Mouse (Mus musculus) liver, embryonic 12.5 days (tissue): ENCODE measurements around the gene Cmtm3. TPM values are rescaled to one million over a fixed set of nuclear protein-coding genes. Genes with fewer than 3 reads are reported as not detected.
A peak's percentile ranks its signal among the peaks of the same experiment; 100 is the strongest.

ENCODE experiments used
- ATAC-seq: fragments of 200-750 bp; cut with Nextera tagmentation; 2 replicates; pipeline ENCODE4 v1.8.0; 2017; ENCODE audit warnings: moderate number of reproducible peaks, mild to moderate bottlenecking, moderate library complexity
- H3K27ac ChIP-seq: fragments of 300-500 bp; sonication (generic); 2 replicates; pipeline ENCODE4 v1.5.1; 2016; ENCODE audit warnings: mild to moderate bottlenecking
- H3K27me3 ChIP-seq: fragments of 300-500 bp; sonication (generic); replicated peaks from 2 replicates; pipeline ENCODE4 v1.6.1; 2016; ENCODE audit warnings: mild to moderate bottlenecking, moderate library complexity
- H3K36me3 ChIP-seq: fragments of 300-500 bp; sonication (generic); 2 replicates; pipeline ENCODE4 v1.6.1; 2016; ENCODE audit warnings: mild to moderate bottlenecking, moderate library complexity
- H3K4me1 ChIP-seq: fragments of 300-500 bp; sonication (generic); 2 replicates; pipeline ENCODE4 v1.6.1; 2016
- H3K4me2 ChIP-seq: fragments of 300-500 bp; sonication (generic); 2 replicates; pipeline ENCODE4 v1.6.1; 2016; ENCODE audit warnings: mild to moderate bottlenecking, moderate library complexity
- H3K4me3 ChIP-seq: fragments of 300-500 bp; sonication (generic); 2 replicates; pipeline ENCODE4 v1.5.1; 2016; ENCODE audit warnings: mild to moderate bottlenecking, moderate library complexity
- H3K9ac ChIP-seq: fragments of 300-500 bp; sonication (generic); 2 replicates; pipeline ENCODE4 v1.6.1; 2016; ENCODE audit warnings: mild to moderate bottlenecking, moderate library complexity
- H3K9me3 ChIP-seq: fragments of 300-500 bp; sonication (generic); replicated peaks from 2 replicates; pipeline ENCODE4 v1.6.1; 2016; ENCODE audit warnings: mild to moderate bottlenecking, moderate library complexity
- WGBS: fragments of 180-500 bp; shearing (Covaris S2); methylation state at CpG from one replicate; pipeline ENCODE4 v1.1.7; 2016; ENCODE audit not compliant: insufficient replicate concordance; 5-methylcytosine and 5-hydroxymethylcytosine counted together
- polyA plus RNA-seq: library from polyadenylated mRNA; unstranded; fragments of >200 nt; fragmentation: Nextera tagmentation; extraction: Ambion mirVana; gene quantifications from 2 replicates; pipeline ENCODE4 v1.2.1, GENCODE M21; 2016

Gene Cmtm3
- polyA plus RNA-seq, 1 experiment from 2014 or later, result 34.5 TPM

DNA sequence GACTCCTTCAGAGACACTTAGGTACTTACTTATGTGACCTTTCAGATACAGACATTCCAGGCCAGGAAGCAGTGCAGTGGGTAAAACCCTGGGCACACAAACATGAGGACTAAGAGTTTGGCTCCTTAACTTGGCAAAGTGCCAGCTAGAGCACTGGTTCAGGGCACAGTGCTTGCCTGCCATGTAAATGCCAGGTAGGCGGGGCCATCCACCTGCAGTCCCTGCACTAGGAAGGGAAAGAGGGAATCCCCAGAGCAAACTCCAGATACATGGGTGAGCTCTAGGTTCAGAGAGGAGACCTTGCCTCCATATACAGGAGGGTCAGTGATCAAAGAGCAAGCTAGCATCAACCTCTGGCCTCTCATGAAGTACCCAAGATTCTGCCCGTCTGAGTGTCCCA is 48.8 kb downstream of the Cmtm3 start:
- WGBS, result 92% methylated on average over 2 of the region's 2 CpGs
- H3K9me3 ChIP-seq, result no peaks in the 10 kb centered on the region
- no peaks in the 10 kb centered on the region for H3K27me3 ChIP-seq
- no peak overlapping the region for H3K4me3 ChIP-seq
- no peak for ATAC-seq
- no peak overlapping the region for H3K27ac ChIP-seq
- H3K36me3 ChIP-seq, result no peaks in the 10 kb centered on the region
- H3K4me1 ChIP-seq, result peaks cover 19% of the 10 kb centered on the region
- no peak overlapping the region for H3K9ac ChIP-seq
- H3K4me2 ChIP-seq, result no peak overlapping the region

DNA sequence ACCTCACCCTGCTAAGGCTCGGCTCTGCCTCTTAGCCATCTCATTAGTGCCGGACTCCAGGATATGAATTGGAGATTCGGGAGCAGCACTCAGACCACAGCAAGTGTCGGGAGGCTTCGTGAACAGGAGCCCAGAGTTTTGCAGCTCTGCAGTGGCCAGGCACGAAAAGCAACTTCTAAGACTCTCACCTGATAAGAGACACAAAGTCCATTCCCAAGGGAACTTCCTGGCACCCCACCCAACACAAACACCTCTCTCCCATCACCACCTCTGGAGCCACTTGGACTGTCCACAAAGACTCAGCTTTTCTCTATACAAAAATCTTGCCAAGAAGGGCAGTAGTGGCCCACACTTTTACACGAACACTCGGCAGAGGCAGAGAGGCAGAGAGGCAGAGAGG is 51.0 kb downstream of the Cmtm3 start:
- H3K36me3 ChIP-seq, result no peaks in the 10 kb centered on the region
- no peak overlapping the region for H3K4me2 ChIP-seq
- no peak for ATAC-seq
- WGBS, result 58% methylated on average over 8 of the region's 8 CpGs
- no peak overlapping the region for H3K27ac ChIP-seq
- no peaks in the 10 kb centered on the region for H3K9me3 ChIP-seq
- H3K27me3 ChIP-seq, result peaks cover 18% of the 10 kb centered on the region
- H3K9ac ChIP-seq, result no peak overlapping the region
- no peak overlapping the region for H3K4me3 ChIP-seq
- H3K4me1 ChIP-seq, result peaks cover 29% of the 10 kb centered on the region

DNA sequence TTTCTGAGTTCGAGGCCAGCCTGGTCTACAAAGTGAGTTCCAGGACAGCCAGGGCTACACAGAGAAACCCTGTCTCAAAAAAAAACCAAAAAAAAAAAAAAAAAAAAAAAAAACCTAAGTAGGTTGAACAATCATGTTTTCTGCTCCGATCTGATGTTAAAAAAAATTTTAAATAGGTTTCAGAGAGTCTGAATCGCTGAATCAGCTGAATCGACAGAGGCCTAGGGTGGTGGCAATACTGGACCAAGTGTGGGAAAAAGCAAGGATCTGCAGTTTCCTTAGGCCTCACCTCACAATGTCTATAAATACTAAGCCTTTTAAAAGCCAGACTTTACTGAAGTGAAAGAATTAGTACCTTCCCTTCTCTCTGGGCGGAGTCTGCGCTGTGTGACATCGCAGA is 53.9 kb downstream of the Cmtm3 start:
- H3K4me3 ChIP-seq, result no peak overlapping the region
- no peak overlapping the region for H3K4me2 ChIP-seq
- H3K9me3 ChIP-seq, result 0 out of 2 replicates have a peak, but pooled peaks cover 4% of the 10 kb centered on the region
- no peak overlapping the region for H3K9ac ChIP-seq
- H3K36me3 ChIP-seq, result no peaks in the 10 kb centered on the region
- H3K4me1 ChIP-seq, result peaks cover 22% of the 10 kb centered on the region
- peaks cover 28% of the 10 kb centered on the region for H3K27me3 ChIP-seq
- no peak overlapping the region for H3K27ac ChIP-seq
- 89% methylated on average over 7 of the region's 7 CpGs for WGBS
- ATAC-seq, result no peak

DNA sequence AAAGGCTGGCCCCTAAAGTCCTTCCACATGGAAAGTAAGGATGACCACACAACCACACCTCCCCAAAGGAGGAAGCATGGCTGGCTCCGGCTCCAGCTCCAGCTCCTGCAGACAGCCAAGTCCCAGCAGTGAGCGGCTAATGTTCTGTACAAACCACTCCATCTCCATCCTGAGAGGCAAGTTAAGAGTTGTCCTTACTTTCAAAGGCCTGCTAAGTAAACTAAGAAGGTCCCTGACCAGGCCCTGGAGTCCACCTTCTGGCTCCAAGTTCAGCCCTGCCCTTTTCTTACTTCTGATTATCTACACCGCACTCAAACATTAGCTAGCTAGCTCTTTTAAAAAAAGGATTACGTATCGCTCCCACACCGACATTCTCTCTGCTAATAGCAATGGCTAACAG is 54.6 kb downstream of the Cmtm3 start:
- no peak overlapping the region for H3K4me3 ChIP-seq
- peaks cover 28% of the 10 kb centered on the region for H3K27me3 ChIP-seq
- ATAC-seq, result no peak
- H3K4me1 ChIP-seq, result peaks cover 22% of the 10 kb centered on the region
- H3K4me2 ChIP-seq, result 0 out of 2 replicates have a peak overlapping the region, but pooled peaks have one; percentile 99
- 0 out of 2 replicates have a peak, but pooled peaks cover 5% of the 10 kb centered on the region for H3K9me3 ChIP-seq
- WGBS, result 79% methylated on average over 6 of the region's 6 CpGs
- H3K36me3 ChIP-seq, result no peaks in the 10 kb centered on the region
- H3K27ac ChIP-seq, result no peak overlapping the region
- no peak overlapping the region for H3K9ac ChIP-seq

DNA sequence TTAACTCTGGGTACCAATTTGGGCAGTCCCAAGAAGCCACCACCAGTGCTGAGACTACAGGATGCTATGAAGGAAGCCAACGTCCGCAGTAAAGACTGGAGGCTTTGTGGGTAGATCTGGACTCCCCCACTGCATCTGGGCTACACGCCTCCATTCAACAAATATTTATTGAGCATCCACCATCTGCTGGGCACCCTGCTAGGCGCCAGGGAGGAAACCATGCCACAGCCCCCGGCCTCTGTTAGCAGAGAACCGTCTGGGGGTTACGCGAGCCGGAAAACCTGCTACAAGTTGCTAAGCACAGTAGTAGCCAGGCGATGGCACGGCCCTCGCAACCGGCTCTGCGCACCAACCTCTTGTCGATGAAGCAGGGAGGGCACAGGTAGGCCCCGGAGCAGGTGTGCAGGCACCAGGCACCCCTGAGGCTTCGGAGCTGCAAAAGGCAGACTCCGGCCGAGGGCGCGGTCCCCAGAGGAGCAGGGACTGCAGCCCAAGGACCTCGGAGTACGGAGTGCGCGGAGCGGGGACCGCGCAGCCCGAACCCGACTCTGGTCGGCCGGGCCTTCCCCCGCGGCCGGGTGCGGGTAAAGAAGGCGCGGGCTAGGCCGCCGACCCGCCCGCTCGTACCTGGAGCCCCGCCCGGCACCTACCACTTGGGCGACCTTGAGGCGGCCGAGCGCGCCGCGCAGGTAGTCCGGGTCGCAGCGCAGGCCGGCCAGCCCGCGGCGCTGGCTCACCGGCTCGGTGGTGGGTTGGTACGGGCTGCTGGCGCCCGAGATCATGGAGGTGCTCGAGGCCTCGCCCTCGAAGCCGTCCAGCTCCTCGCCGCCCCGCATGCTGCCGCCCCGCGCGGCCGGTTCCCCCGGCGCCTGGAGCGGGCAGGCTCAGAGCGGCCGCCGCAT is 55.8 kb downstream of the Cmtm3 start:
- H3K27ac ChIP-seq, result peak overlapping the region; percentile 58; the same call in 1 of the 2 replicates
- H3K4me2 ChIP-seq, result peak overlapping the region; percentile 99

DNA sequence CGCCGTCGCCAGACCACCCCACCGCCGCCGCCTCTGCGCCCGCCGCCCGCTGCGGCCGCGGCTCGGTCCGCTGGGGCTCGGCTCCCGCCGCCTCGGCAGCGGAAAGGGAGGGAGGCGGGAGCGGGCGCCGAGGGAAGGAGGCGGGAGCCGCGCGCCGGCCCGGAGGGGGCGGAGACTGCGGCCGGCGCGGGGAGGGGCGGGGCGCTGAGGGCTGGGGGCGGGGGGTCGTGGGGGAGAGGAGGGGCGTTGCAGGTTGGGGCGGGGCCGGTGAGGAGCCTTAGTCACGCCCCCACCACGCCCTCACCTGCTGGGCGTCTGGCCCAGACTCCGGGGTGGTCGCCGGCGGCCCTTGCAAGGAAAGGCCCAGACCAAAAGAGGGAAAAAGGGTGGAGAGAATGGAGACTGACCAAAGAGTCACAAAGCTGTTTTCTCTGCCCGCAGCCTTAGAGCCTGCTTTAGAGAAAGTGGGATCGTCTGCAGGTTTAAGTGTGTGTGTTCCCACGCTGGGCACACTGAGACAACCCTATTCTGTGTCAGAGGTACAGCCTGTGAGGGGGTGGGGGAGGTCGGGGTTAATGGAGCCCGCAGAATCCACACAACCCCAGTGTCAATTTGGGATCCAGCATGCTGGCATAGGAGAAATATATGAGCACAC is 56.6 kb downstream of the Cmtm3 start, which contains the start of gene Cmtm4:
Cmtm4 (minus strand) TSS at position 105 of the 655 bp plus-strand sequence.
- H3K27ac ChIP-seq, result peak within 1 kb of the TSS; percentile 58; the same call in 1 of the 2 replicates
- WGBS, result 5% methylated on average over 16 of the region's 54 CpGs
- peaks cover 28% of the 10 kb centered on the region for H3K27me3 ChIP-seq
- peak; percentile 78 for ATAC-seq
- peak within 1 kb of the TSS; percentile 69 for H3K4me3 ChIP-seq
- peak within 1 kb of the TSS; percentile 99 for H3K4me2 ChIP-seq
- H3K36me3 ChIP-seq, result no peaks in the 10 kb centered on the region
- peaks cover 22% of the 10 kb centered on the region for H3K4me1 ChIP-seq
- H3K9me3 ChIP-seq, result 0 out of 2 replicates have a peak, but pooled peaks cover 5% of the 10 kb centered on the region
- H3K9ac ChIP-seq, result peak within 1 kb of the TSS; percentile 79

More for the DNA sequence above, 55.8 kb downstream of the Cmtm3 start:
- Histone ChIP-seq H3K27me3 (peaks cover 28% of the 10 kb centered on the region), H3K9ac (peak overlapping the region; percentile 79), H3K4me1 (peaks cover 22% of the 10 kb centered on the region), H3K36me3 (no peaks in the 10 kb centered on the region), H3K4me3 (peak overlapping the region; percentile 69), H3K9me3 (0 out of 2 replicates have a peak, but pooled peaks cover 5% of the 10 kb centered on the region)
- 1% methylated on average over 75 of the region's 82 CpGs for WGBS
- peak; percentile 62 for ATAC-seq

Other genes starting within 250 kb of the Cmtm3 start
- 9.4 and 9.9 TPM in 2 replicates for gene Cdh5, start 237.8 kb upstream of the Cmtm3 start, polyA plus RNA-seq
- 0.06 TPM in 1 of 2 replicates, not detected in the other for gene Bean1, start 169.0 kb upstream of the Cmtm3 start, polyA plus RNA-seq
- gene Tk2, start 90.9 kb upstream of the Cmtm3 start, polyA plus RNA-seq, result 8.1 and 9.1 TPM in 2 replicates
- gene Cklf, start 88.5 kb upstream of the Cmtm3 start, polyA plus RNA-seq, result 20.6 and 21.6 TPM in 2 replicates
- not detected in 2 replicates for gene Cmtm2a, start 46.2 kb upstream of the Cmtm3 start, polyA plus RNA-seq
- gene Gm45711, start 29.3 kb upstream of the Cmtm3 start, polyA plus RNA-seq, result not detected in 2 replicates
- not detected in 2 replicates for gene Cmtm1, start 29.3 kb upstream of the Cmtm3 start, polyA plus RNA-seq
- not detected in 2 replicates for gene Gm11020, start 17.8 kb upstream of the Cmtm3 start, polyA plus RNA-seq
- not detected in 2 replicates for gene Cmtm2b, start 17.2 kb upstream of the Cmtm3 start, polyA plus RNA-seq
- 0.67 and 0.68 TPM in 2 replicates for gene Cmtm4, start 56.4 kb downstream of the Cmtm3 start, polyA plus RNA-seq
- 22.8 and 25.2 TPM in 2 replicates for gene Dync1li2, start 103.6 kb downstream of the Cmtm3 start, polyA plus RNA-seq
- gene Terb1, start 170.5 kb downstream of the Cmtm3 start, polyA plus RNA-seq, result 0.04 and 0.07 TPM in 2 replicates
- gene Nae1, start 195.2 kb downstream of the Cmtm3 start, polyA plus RNA-seq, result 47.5 and 48.8 TPM in 2 replicates
- gene Car7, start 195.3 kb downstream of the Cmtm3 start, polyA plus RNA-seq, result 2.2 and 2.3 TPM in 2 replicates